Mouse (Mus musculus): Measurements from ENCODE around the gene Agbl4. TPM values are rescaled to one million over a fixed set of nuclear protein-coding genes. Genes with fewer than 3 reads are reported as not detected.

Gene Agbl4
- polyA plus RNA-seq, 1 experiment = not detected

DNA sequence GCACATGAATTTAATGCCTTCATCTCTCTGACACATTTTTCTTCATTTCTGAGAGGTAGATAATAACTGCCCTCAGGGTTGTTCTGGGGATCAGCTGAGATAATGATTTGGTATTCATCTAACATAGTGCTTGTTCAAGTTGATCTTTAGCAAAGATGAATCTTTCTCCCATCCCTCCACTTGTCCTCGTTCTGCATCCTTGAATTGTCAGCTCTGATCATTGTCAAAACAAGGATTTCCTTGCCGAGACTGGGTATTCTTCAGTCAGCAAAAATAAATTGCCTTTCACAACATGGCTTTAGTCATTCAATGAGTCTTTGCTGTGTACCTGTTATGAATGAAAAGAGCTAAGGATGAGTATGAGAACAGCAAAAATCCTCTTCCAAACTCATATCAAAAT lies 970.3 kb downstream of the Agbl4 start:
- H3ac ChIP-seq (ENCODE audit: control insufficient read depth, insufficient read length, low read depth) = no peak overlapping the region
- no peaks in the 10 kb centered on the region for H3K79me2 ChIP-seq (ENCODE audit: control insufficient read depth, insufficient read depth)
- H3K27me3 ChIP-seq (ENCODE audit: control insufficient read depth, insufficient read depth, insufficient read length) = no peaks in the 10 kb centered on the region
- H3K36me3 ChIP-seq (ENCODE audit: control insufficient read depth, insufficient read depth) = no peaks in the 10 kb centered on the region
- no peak overlapping the region for H3K4me3 ChIP-seq (ENCODE audit: insufficient read depth, poor library complexity, severe bottlenecking)
- TF ChIP-seq MYOG (IDR thresholded peaks at IDR 0.05; ENCODE audit: control insufficient read depth, extremely low read depth, insufficient read length) (no peak), MYOD1 (IDR thresholded peaks at IDR 0.05; ENCODE audit: control insufficient read depth, insufficient read length, low read depth) (no peak), FOSL1 (IDR thresholded peaks at IDR 0.05; ENCODE audit: insufficient read depth, low read length, poor library complexity, severe bottlenecking) (no peak), CTCF (IDR thresholded peaks at IDR 0.05; ENCODE audit: control insufficient read depth, insufficient read depth, insufficient read length) (no peak), MAX (IDR thresholded peaks at IDR 0.05) (no peak), USF1 (IDR thresholded peaks at IDR 0.05; ENCODE audit: low read depth) (no peak), CEBPB (IDR thresholded peaks at IDR 0.05; ENCODE audit: low read depth) (no peak)
- no peaks in the 10 kb centered on the region for H3K79me3 ChIP-seq (ENCODE audit: low read depth)

- Histone ChIP-seq H3K79me2 (ENCODE audit: control insufficient read depth, insufficient read depth) (no peaks in the 10 kb centered on the region), H3K4me3 (ENCODE audit: insufficient read depth, poor library complexity, severe bottlenecking) (no peak overlapping the region), H3K36me3 (ENCODE audit: control insufficient read depth, insufficient read depth) (no peaks in the 10 kb centered on the region), H3K27me3 (ENCODE audit: control insufficient read depth, insufficient read depth, insufficient read length) (no peaks in the 10 kb centered on the region), H3K79me3 (ENCODE audit: low read depth) (no peaks in the 10 kb centered on the region), H3ac (ENCODE audit: control insufficient read depth, insufficient read length, low read depth) (no peak overlapping the region)
- TF ChIP-seq CEBPB (IDR thresholded peaks at IDR 0.05; ENCODE audit: low read depth) = no peak
- no peak for TF ChIP-seq CTCF (IDR thresholded peaks at IDR 0.05; ENCODE audit: control insufficient read depth, insufficient read depth, insufficient read length)
- no peak for TF ChIP-seq MYOD1 (IDR thresholded peaks at IDR 0.05; ENCODE audit: control insufficient read depth, insufficient read length, low read depth)
Measured at GRCm38 (mm10) chr4:111377159-111377558, 979.7 kb downstream of the Agbl4 start.

DNA sequence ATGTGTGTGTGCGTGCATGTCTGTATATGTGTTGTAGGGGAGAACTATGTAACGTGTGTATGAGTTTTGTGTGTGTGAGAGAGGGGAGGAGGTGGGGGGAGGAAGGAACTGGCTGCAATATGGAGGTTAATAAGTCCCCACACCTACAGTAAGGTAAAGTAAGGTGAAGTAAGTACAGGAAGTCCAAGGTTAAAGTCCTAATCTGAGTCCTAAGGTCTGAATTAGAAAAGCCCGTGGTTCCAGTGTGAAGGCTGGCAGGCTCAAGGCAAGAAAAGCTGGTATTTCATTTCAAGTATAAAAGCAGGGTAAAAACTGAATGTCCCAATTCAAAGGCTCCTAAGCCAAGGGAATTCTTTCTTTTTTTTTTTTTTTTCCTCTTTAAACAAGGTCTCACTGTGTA lies 980.6 kb downstream of the Agbl4 start:
- Histone ChIP-seq H3K36me3 (ENCODE audit: control insufficient read depth, insufficient read depth) (no peaks in the 10 kb centered on the region), H3ac (ENCODE audit: control insufficient read depth, insufficient read length, low read depth) (no peak overlapping the region), H3K4me3 (ENCODE audit: insufficient read depth, poor library complexity, severe bottlenecking) (no peak overlapping the region), H3K79me3 (ENCODE audit: low read depth) (no peaks in the 10 kb centered on the region), H3K79me2 (ENCODE audit: control insufficient read depth, insufficient read depth) (no peaks in the 10 kb centered on the region), H3K27me3 (ENCODE audit: control insufficient read depth, insufficient read depth, insufficient read length) (no peaks in the 10 kb centered on the region)
- TF ChIP-seq MYOG (IDR thresholded peaks at IDR 0.05; ENCODE audit: control insufficient read depth, extremely low read depth, insufficient read length) = no peak
- TF ChIP-seq MAX (IDR thresholded peaks at IDR 0.05) = no peak

DNA sequence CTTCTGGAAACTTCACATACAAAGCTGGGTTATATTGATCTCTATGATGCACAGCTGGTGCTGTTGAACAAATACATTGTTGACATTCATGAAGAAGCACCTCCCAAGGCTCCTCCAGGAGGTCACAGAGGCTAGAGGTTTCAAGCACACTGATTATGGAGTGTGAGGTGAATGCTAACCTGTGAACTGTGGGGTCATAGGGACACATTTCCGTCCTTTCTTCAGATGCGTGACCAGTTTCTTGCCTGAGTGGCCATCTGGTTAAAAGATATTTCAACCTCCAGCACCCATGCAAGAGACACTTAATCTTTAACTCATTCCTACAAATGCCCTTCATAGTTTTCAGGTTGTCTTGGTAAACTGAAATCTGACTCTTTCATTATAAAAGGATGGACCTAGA lies 985.6 kb downstream of the Agbl4 start:
- Histone ChIP-seq H3K4me3 (ENCODE audit: insufficient read depth, poor library complexity, severe bottlenecking) (no peak overlapping the region), H3K36me3 (ENCODE audit: control insufficient read depth, insufficient read depth) (no peaks in the 10 kb centered on the region), H3K27me3 (ENCODE audit: control insufficient read depth, insufficient read depth, insufficient read length) (no peaks in the 10 kb centered on the region), H3K79me3 (ENCODE audit: low read depth) (no peaks in the 10 kb centered on the region), H3K79me2 (ENCODE audit: control insufficient read depth, insufficient read depth) (no peaks in the 10 kb centered on the region), H3ac (ENCODE audit: control insufficient read depth, insufficient read length, low read depth) (no peak overlapping the region)
- TF ChIP-seq MYOD1 (IDR thresholded peaks at IDR 0.05; ENCODE audit: control insufficient read depth, insufficient read length, low read depth) (no peak), CTCF (IDR thresholded peaks at IDR 0.05; ENCODE audit: control insufficient read depth, insufficient read depth, insufficient read length) (no peak), MYOG (IDR thresholded peaks at IDR 0.05; ENCODE audit: control insufficient read depth, extremely low read depth, insufficient read length) (no peak)

DNA sequence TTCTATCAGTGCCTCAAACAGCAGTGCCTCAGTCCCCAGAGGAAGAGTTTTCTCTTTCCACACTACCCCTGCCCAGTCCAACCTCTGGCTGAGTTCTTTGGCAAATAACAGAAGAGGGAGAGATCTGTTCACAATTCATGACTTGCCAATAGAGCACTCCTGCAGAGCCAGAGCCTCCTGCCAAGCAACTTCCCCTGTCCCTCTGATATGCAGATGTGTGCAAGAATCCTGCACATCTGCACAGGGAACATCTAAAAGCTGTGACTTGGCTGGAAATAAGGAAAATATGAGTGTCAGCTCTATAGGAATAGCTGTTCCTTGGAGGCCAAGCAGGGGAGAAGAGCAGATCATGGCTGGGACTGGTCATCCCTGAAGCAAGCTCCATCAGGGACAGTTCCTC lies 993.3 kb downstream of the Agbl4 start:
- no peak overlapping the region for H3K4me3 ChIP-seq (ENCODE audit: insufficient read depth, poor library complexity, severe bottlenecking)
- TF ChIP-seq USF1 (IDR thresholded peaks at IDR 0.05; ENCODE audit: low read depth) (no peak), MYOD1 (IDR thresholded peaks at IDR 0.05; ENCODE audit: control insufficient read depth, insufficient read length, low read depth) (no peak), FOSL1 (IDR thresholded peaks at IDR 0.05; ENCODE audit: insufficient read depth, low read length, poor library complexity, severe bottlenecking) (no peak), CEBPB (IDR thresholded peaks at IDR 0.05; ENCODE audit: low read depth) (no peak), MAX (IDR thresholded peaks at IDR 0.05) (no peak), CTCF (IDR thresholded peaks at IDR 0.05; ENCODE audit: control insufficient read depth, insufficient read depth, insufficient read length) (no peak)
- no peaks in the 10 kb centered on the region for H3K79me2 ChIP-seq (ENCODE audit: control insufficient read depth, insufficient read depth)
- H3K27me3 ChIP-seq (ENCODE audit: control insufficient read depth, insufficient read depth, insufficient read length) = no peaks in the 10 kb centered on the region
- H3K79me3 ChIP-seq (ENCODE audit: low read depth) = no peaks in the 10 kb centered on the region
- no peak overlapping the region for H3ac ChIP-seq (ENCODE audit: control insufficient read depth, insufficient read length, low read depth)
- no peaks in the 10 kb centered on the region for H3K36me3 ChIP-seq (ENCODE audit: control insufficient read depth, insufficient read depth)

DNA sequence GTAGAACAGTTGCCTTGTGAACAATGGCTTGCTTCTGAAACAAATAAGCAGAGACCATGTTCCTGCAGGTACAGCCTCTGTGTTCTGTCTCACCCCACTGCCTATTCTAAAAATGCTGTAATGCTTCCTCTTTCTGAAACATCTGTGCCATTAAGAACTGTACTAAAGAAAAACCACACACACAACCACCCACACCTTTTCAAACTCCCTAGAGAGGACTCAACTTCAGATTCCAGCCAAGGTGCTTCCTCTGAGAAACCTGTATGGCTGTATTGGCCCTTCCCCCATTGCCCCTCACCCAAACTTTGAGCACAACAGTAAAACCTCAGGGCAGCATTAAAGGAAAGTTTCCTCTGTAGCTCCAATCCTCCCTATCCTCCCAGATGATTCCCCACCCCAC lies 1002.3 kb downstream of the Agbl4 start:
- H3K79me3 ChIP-seq (ENCODE audit: low read depth) = no peaks in the 10 kb centered on the region
- no peaks in the 10 kb centered on the region for H3K36me3 ChIP-seq (ENCODE audit: control insufficient read depth, insufficient read depth)
- no peaks in the 10 kb centered on the region for H3K79me2 ChIP-seq (ENCODE audit: control insufficient read depth, insufficient read depth)
- no peak overlapping the region for H3K4me3 ChIP-seq (ENCODE audit: insufficient read depth, poor library complexity, severe bottlenecking)
- H3ac ChIP-seq (ENCODE audit: control insufficient read depth, insufficient read length, low read depth) = no peak overlapping the region
- TF ChIP-seq MAX (IDR thresholded peaks at IDR 0.05) (no peak), FOSL1 (IDR thresholded peaks at IDR 0.05; ENCODE audit: insufficient read depth, low read length, poor library complexity, severe bottlenecking) (no peak), USF1 (IDR thresholded peaks at IDR 0.05; ENCODE audit: low read depth) (no peak), CEBPB (IDR thresholded peaks at IDR 0.05; ENCODE audit: low read depth) (no peak), MYOD1 (IDR thresholded peaks at IDR 0.05; ENCODE audit: control insufficient read depth, insufficient read length, low read depth) (no peak), CTCF (IDR thresholded peaks at IDR 0.05; ENCODE audit: control insufficient read depth, insufficient read depth, insufficient read length) (no peak), MYOG (IDR thresholded peaks at IDR 0.05; ENCODE audit: control insufficient read depth, extremely low read depth, insufficient read length) (no peak)
- H3K27me3 ChIP-seq (ENCODE audit: control insufficient read depth, insufficient read depth, insufficient read length) = no peaks in the 10 kb centered on the region

Measured in C2C12 (cell line).